Mouse (Mus musculus) adrenal gland, postnatal 25 days (tissue): Measurements from ENCODE around the gene Olfr259. TPM values are rescaled to one million over a fixed set of nuclear protein-coding genes. Genes with fewer than 3 reads are reported as not detected.

Experiments
- DNase-seq: peaks from one replicate; pipeline ENCODE4 v3.0.0; 2021; ENCODE audit warnings: mixed read lengths
- long read RNA-seq: library from polyadenylated mRNA; stranded (forward); transcript quantifications from one replicate; pipeline ENCODE4 v2.0.0, GENCODE M21; 2021
- total RNA-seq: library from RNA; stranded (reverse); gene quantifications from 2 replicates; pipeline ENCODE4 v1.2.3, GENCODE M21; 2021

Olfr259 gene
- total RNA-seq = not detected in 2 replicates
- long read RNA-seq = 0 reads

- no peak for DNase-seq
Measured at GRCm38 (mm10) chr2:87114467-87114866, at the start of gene Olfr259. Gene Olfr259, minus strand, starts transcription at chr2:87114567.

DNA sequence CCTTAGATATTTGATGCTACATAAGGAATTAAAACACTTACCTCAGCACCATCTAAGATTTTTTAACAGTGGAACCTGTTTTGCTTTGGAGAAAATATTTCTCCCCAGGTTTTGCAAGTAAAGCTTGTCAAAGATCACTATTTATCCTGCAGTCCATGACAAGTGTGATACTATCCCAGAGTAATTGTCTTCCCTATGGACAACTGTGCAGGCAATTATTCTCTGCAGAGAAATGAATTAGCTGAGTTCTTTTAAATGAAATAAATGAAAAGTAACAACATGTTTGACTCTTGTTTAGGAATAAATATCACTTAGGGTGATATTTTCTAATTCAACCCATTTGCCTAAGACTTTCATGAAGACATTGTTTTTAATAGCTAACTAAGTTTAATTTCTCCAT, 38.2 kb upstream of the Olfr259 start, which contains the start of gene Olfr1111:
Gene Olfr1111 (minus strand): TSS at position 101 of the 400 bp plus-strand sequence.
- DNase-seq = no peak

GRCm38 (mm10) chr2:87140200-87140599, 25.8 kb upstream of the Olfr259 start, which contains the start of gene Olfr1110:
Gene Olfr1110, minus strand, starts transcription at chr2:87140300.
- no peak for DNase-seq

DNA sequence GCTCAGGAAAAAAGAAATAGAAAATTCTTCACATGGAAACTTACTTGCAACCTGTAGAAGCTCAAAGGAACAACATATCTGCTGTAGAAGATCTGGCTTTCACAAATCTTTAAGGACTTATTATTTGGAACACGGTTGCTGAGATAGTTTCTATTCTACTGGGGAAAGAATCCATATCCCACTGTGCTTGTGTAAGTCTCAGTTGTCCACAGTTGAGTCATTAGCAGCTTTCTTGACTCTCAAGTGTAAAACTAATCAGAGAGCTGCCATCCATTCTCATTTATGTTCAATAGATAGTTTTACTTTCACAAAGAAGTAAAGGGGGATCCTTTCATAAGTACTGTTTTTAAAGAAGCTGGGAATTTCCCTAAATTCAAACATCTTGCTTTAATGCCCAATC, 18.5 kb downstream of the Olfr259 start, which contains the start of gene Olfr1109:
Gene Olfr1109 (minus strand): TSS at position 101 of the 400 bp plus-strand sequence.
- no peak for DNase-seq

GRCm38 (mm10) chr2:87075717-87076116, 38.6 kb downstream of the Olfr259 start, which contains the start of gene Olfr1107:
Gene Olfr1107, minus strand, starts transcription at chr2:87075817.
- DNase-seq = no peak

Other genes starting within 250 kb of the Olfr259 start
- gene Gm13723, start 239.8 kb downstream of the Olfr259 start, total RNA-seq = not detected in 2 replicates
- not detected in 2 replicates for gene Olfr1097, start 222.4 kb downstream of the Olfr259 start, total RNA-seq
- gene Olfr1098, start 190.0 kb downstream of the Olfr259 start, total RNA-seq = not detected in 2 replicates
- not detected in 2 replicates for gene Olfr1099, start 153.9 kb downstream of the Olfr259 start, total RNA-seq
- gene Olfr1100, start 134.6 kb downstream of the Olfr259 start, total RNA-seq = not detected in 2 replicates
- not detected in 2 replicates for gene Olfr1101, start 123.3 kb downstream of the Olfr259 start, total RNA-seq
- gene Olfr1102, start 116.2 kb downstream of the Olfr259 start, total RNA-seq = not detected in 2 replicates
- gene Olfr1104, start 87.5 kb downstream of the Olfr259 start, total RNA-seq = not detected in 2 replicates
- not detected in 2 replicates for gene Olfr1105, start 78.0 kb downstream of the Olfr259 start, total RNA-seq
- not detected in 2 replicates for gene Olfr1106, start 62.3 kb downstream of the Olfr259 start, total RNA-seq
- gene Olfr1107, start 38.8 kb downstream of the Olfr259 start, total RNA-seq = not detected in 2 replicates
- not detected in 2 replicates for gene Olfr1109, start 18.6 kb downstream of the Olfr259 start, total RNA-seq
- gene Olfr1110, start 25.7 kb upstream of the Olfr259 start, total RNA-seq = not detected in 2 replicates
- not detected in 2 replicates for gene Olfr1111, start 38.1 kb upstream of the Olfr259 start, total RNA-seq
- gene Olfr1112, start 73.2 kb upstream of the Olfr259 start, total RNA-seq = not detected in 2 replicates
- gene Olfr1113, start 94.4 kb upstream of the Olfr259 start, total RNA-seq = not detected in 2 replicates
- not detected in 2 replicates for gene Olfr1115, start 133.4 kb upstream of the Olfr259 start, total RNA-seq
- not detected in 2 replicates for gene Olfr1116, start 153.0 kb upstream of the Olfr259 start, total RNA-seq
- gene Olfr1118, start 193.0 kb upstream of the Olfr259 start, total RNA-seq = not detected in 2 replicates
- gene Olfr1120, start 240.2 kb upstream of the Olfr259 start, total RNA-seq = not detected in 2 replicates